Mouse (Mus musculus): ENCODE data around the gene Atf1. TPM values are rescaled to one million over a fixed set of nuclear protein-coding genes. Genes with fewer than 3 reads are reported as not detected.

Gene Atf1
- total and polyA plus RNA-seq, 3 experiments = 41.8 to 854 (median 183) TPM

DNA sequence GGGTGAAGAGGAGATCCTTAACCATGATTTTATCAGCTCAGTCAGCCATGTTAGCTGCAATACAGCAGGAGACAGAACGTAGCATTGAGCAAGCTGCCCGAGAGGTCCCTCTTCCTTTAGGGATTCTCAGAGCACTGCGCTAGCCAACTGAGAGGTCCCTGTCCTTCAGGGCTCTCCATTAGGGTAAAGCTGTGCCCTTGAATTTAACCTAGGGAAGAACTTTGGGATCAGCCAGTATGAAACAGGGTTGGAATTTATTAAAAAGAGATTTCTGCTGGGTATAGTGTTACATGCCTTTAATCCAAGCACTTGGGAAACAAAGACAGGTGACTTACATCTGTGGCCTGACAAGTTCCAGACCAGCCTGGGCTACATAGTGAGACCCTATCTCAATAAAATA is 50.0 kb downstream of the Atf1 start:
- Histone ChIP-seq H3K36me3 (ENCODE audit: control insufficient read depth in 1 of 2, insufficient read depth in 2 of 2, low read length in 2 of 2) (peaks cover 0 to 5% of the 10 kb centered on the region in 2 experiments; a peak in 1 of 4 replicates), H3K9me3 (replicated peaks; ENCODE audit: insufficient read depth, low read length) (no peaks in the 10 kb centered on the region; the same call in 1 of the 2 replicates), H3K79me2 (ENCODE audit: control insufficient read depth, insufficient read depth, low read length, poor library complexity) (no peaks in the 10 kb centered on the region), H3K4me3 (ENCODE audit: control insufficient read depth in 1 of 2, insufficient read depth in 1 of 2, low read depth in 2 of 2, low read length in 2 of 2) (no peak overlapping the region), H3K27ac (ENCODE audit: control insufficient read depth, low read depth, low read length) (no peak overlapping the region), H3K9ac (ENCODE audit: control insufficient read depth, low read depth, low read length, poor library complexity, severe bottlenecking) (no peak overlapping the region), H3K4me1 (ENCODE audit: control insufficient read depth in 1 of 2, insufficient read depth in 2 of 2, low read length in 2 of 2) (peaks cover 0 to 8% of the 10 kb centered on the region in 2 experiments; a peak in 3 of 4 replicates), H3K27me3 (ENCODE audit: control insufficient read depth in 1 of 2, insufficient read depth in 2 of 2, low read length in 2 of 2) (no peaks in the 10 kb centered on the region)
- TF ChIP-seq MYB (IDR thresholded peaks at IDR 0.05; ENCODE audit: low read depth, low read length) = no peak
- TF ChIP-seq TAL1 (IDR thresholded peaks at IDR 0.05; ENCODE audit: low read length) = no peak
- no peak for TF ChIP-seq ZNF384 (IDR thresholded peaks at IDR 0.05; ENCODE audit: low read depth, low read length)
- no peak for TF ChIP-seq ZC3H11A (IDR thresholded peaks at IDR 0.05; ENCODE audit: low read depth, low read length)
- TF ChIP-seq GABPA (IDR thresholded peaks at IDR 0.05; ENCODE audit: low read depth, low read length) = no peak
- no peak for TF ChIP-seq CTCF (IDR thresholded peaks at IDR 0.05 in 2 of 3, conservative IDR thresholded peaks at IDR 0.05 in 1 of 3; ENCODE audit: control insufficient read depth in 1 of 3, insufficient read depth in 1 of 3, low read depth in 2 of 3, low read length in 3 of 3, poor library complexity in 1 of 3, severe bottlenecking in 1 of 3)
- no peak for TF ChIP-seq JUND (IDR thresholded peaks at IDR 0.05; ENCODE audit: low read depth, low read length)
- no peak for TF ChIP-seq MEF2A (IDR thresholded peaks at IDR 0.05; ENCODE audit: extremely low read depth, insufficient replicate concordance, low read depth, low read length, poor library complexity, severe bottlenecking)
- TF ChIP-seq BHLHE40 (IDR thresholded peaks at IDR 0.05; ENCODE audit: borderline replicate concordance, low read depth, low read length) = no peak
- TF ChIP-seq POLR2AphosphoS2 (IDR thresholded peaks at IDR 0.05; ENCODE audit: low read length) = no peak
- DNase-seq (ENCODE audit: low read depth, low spot score) = no peak

DNA sequence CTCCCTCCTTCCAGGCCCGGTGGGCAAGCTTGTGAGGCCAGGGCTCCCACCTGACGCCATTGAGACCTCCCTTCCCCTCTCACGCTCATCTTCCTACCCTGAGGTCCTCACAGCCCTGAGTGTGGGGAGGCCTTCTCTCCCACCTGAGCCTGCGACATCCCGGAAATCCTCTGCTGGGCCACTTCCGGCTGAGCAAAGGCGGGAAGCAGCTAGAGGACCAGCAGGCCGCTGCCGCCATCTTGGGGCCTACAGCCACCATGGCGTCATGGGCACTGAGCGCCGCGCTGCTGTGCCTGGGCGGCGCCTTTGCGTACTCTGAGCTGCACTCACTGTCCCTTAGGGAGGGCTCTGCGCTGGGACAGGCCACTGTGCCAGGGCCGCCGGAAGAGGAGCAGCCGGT is 53.0 kb downstream of the Atf1 start, which contains the start of gene Tmprss12:
Gene Tmprss12, plus strand, starts transcription at position 212 of the 400 bp plus-strand sequence.
- H3K27ac ChIP-seq (ENCODE audit: control insufficient read depth, low read depth, low read length) = no peak within 1 kb of the TSS
- H3K36me3 ChIP-seq (ENCODE audit: control insufficient read depth in 1 of 2, insufficient read depth in 2 of 2, low read length in 2 of 2) = peaks cover 0 to 5% of the 10 kb centered on the region in 2 experiments; a peak in 1 of 4 replicates
- TF ChIP-seq RAD21 (IDR thresholded peaks at IDR 0.05; ENCODE audit: low read depth, low read length) = no peak
- no peak for TF ChIP-seq MEF2A (IDR thresholded peaks at IDR 0.05; ENCODE audit: extremely low read depth, insufficient replicate concordance, low read depth, low read length, poor library complexity, severe bottlenecking)
- TF ChIP-seq SIN3A (IDR thresholded peaks at IDR 0.05; ENCODE audit: low read length) = no peak
- TF ChIP-seq NELFE (IDR thresholded peaks at IDR 0.05; ENCODE audit: low read depth, low read length) = no peak
- no peak for TF ChIP-seq TBP (IDR thresholded peaks at IDR 0.05; ENCODE audit: low read depth, low read length)
- TF ChIP-seq RCOR1 (IDR thresholded peaks at IDR 0.05; ENCODE audit: low read depth, low read length) = no peak
- no peak for TF ChIP-seq GABPA (IDR thresholded peaks at IDR 0.05; ENCODE audit: low read depth, low read length)
- TF ChIP-seq EP300 (IDR thresholded peaks at IDR 0.05; ENCODE audit: low read depth in 1 of 2, low read length in 2 of 2) = no peak
- TF ChIP-seq HCFC1 (IDR thresholded peaks at IDR 0.05; ENCODE audit: low read depth, low read length) = no peak
- TF ChIP-seq ZMIZ1 (IDR thresholded peaks at IDR 0.05; ENCODE audit: low read depth, low read length) = no peak
- TF ChIP-seq E2F4 (IDR thresholded peaks at IDR 0.05; ENCODE audit: borderline replicate concordance, low read depth, low read length) = no peak
- no peak for TF ChIP-seq CHD1 (IDR thresholded peaks at IDR 0.05; ENCODE audit: low read depth, low read length)
- no peak for TF ChIP-seq JUND (IDR thresholded peaks at IDR 0.05; ENCODE audit: low read depth, low read length)
- TF ChIP-seq ZC3H11A (IDR thresholded peaks at IDR 0.05; ENCODE audit: low read depth, low read length) = no peak
- no peak for TF ChIP-seq POLR2AphosphoS5 (IDR thresholded peaks at IDR 0.05; ENCODE audit: borderline replicate concordance, low read depth, low read length)
- no peak for TF ChIP-seq ZNF384 (IDR thresholded peaks at IDR 0.05; ENCODE audit: low read depth, low read length)
- TF ChIP-seq ETS1 (IDR thresholded peaks at IDR 0.05; ENCODE audit: low read depth, low read length) = no peak
- no peaks in the 10 kb centered on the region for H3K79me2 ChIP-seq (ENCODE audit: control insufficient read depth, insufficient read depth, low read length, poor library complexity)
- DNase-seq (ENCODE audit: low read depth, low spot score) = no peak
- H3K4me3 ChIP-seq (ENCODE audit: control insufficient read depth in 1 of 2, insufficient read depth in 1 of 2, low read depth in 2 of 2, low read length in 2 of 2) = no peak within 1 kb of the TSS
- H3K9me3 ChIP-seq (replicated peaks; ENCODE audit: insufficient read depth, low read length) = no peaks in the 10 kb centered on the region; the same call in 1 of the 2 replicates
- H3K4me1 ChIP-seq (ENCODE audit: control insufficient read depth in 1 of 2, insufficient read depth in 2 of 2, low read length in 2 of 2) = peaks cover 0 to 8% of the 10 kb centered on the region in 2 experiments; a peak in 3 of 4 replicates
- H3K9ac ChIP-seq (ENCODE audit: control insufficient read depth, low read depth, low read length, poor library complexity, severe bottlenecking) = no peak within 1 kb of the TSS
- no peaks in the 10 kb centered on the region for H3K27me3 ChIP-seq (ENCODE audit: control insufficient read depth in 1 of 2, insufficient read depth in 2 of 2, low read length in 2 of 2)

Data from MEL (cell line).